Mouse (Mus musculus): ENCODE measurements around the gene Dcaf8. TPM values are rescaled to one million over a fixed set of nuclear protein-coding genes. Genes with fewer than 3 reads are reported as not detected.

Dcaf8 gene
- polyA plus RNA-seq, 2 experiments: 34.6 to 36.2 TPM

Other genes starting within 250 kb of the Dcaf8 start
- 0.17 and 0.23 TPM in 2 replicates for gene Slamf6, start 230.6 kb upstream of the Dcaf8 start, polyA plus RNA-seq (2012; rRNA removed)
- gene Slamf6, start 230.6 kb upstream of the Dcaf8 start, polyA plus RNA-seq (2014; fragmentation: Nextera tagmentation; extraction: Ambion mirVana): 0.72 and 0.93 TPM in 2 replicates
- gene Vangl2, start 119.6 kb upstream of the Dcaf8 start, polyA plus RNA-seq (2012; rRNA removed): 0.73 and 0.90 TPM in 2 replicates
- gene Vangl2, start 119.6 kb upstream of the Dcaf8 start, polyA plus RNA-seq (2014; fragmentation: Nextera tagmentation; extraction: Ambion mirVana): 0.56 and 0.69 TPM in 2 replicates
- gene Nhlh1, start 90.5 kb upstream of the Dcaf8 start, polyA plus RNA-seq (2012; rRNA removed): not detected in 2 replicates
- gene Nhlh1, start 90.5 kb upstream of the Dcaf8 start, polyA plus RNA-seq (2014; fragmentation: Nextera tagmentation; extraction: Ambion mirVana): not detected in 2 replicates
- 28.9 and 29.1 TPM in 2 replicates for gene Copa, start 65.6 kb upstream of the Dcaf8 start, polyA plus RNA-seq (2012; rRNA removed)
- 49.6 and 54.6 TPM in 2 replicates for gene Copa, start 65.6 kb upstream of the Dcaf8 start, polyA plus RNA-seq (2014; fragmentation: Nextera tagmentation; extraction: Ambion mirVana)
- gene Ncstn, start 65.3 kb upstream of the Dcaf8 start, polyA plus RNA-seq (2012; rRNA removed): 22.2 and 22.6 TPM in 2 replicates
- 24.6 and 28.4 TPM in 2 replicates for gene Ncstn, start 65.3 kb upstream of the Dcaf8 start, polyA plus RNA-seq (2014; fragmentation: Nextera tagmentation; extraction: Ambion mirVana)
- 19.8 and 20.1 TPM in 2 replicates for gene Pex19, start 21.3 kb upstream of the Dcaf8 start, polyA plus RNA-seq (2012; rRNA removed)
- gene Pex19, start 21.3 kb upstream of the Dcaf8 start, polyA plus RNA-seq (2014; fragmentation: Nextera tagmentation; extraction: Ambion mirVana): 30.1 and 32.9 TPM in 2 replicates
- gene Pea15a, start 58.7 kb downstream of the Dcaf8 start, polyA plus RNA-seq (2012; rRNA removed): 10.4 and 11.1 TPM in 2 replicates
- 14.4 and 16.5 TPM in 2 replicates for gene Pea15a, start 58.7 kb downstream of the Dcaf8 start, polyA plus RNA-seq (2014; fragmentation: Nextera tagmentation; extraction: Ambion mirVana)
- 0.09 and 0.11 TPM in 2 replicates for gene Casq1, start 71.8 kb downstream of the Dcaf8 start, polyA plus RNA-seq (2012; rRNA removed)
- 0.22 TPM in 1 of 2 replicates, not detected in the other for gene Casq1, start 71.8 kb downstream of the Dcaf8 start, polyA plus RNA-seq (2014; fragmentation: Nextera tagmentation; extraction: Ambion mirVana)
- gene Atp1a4, start 110.3 kb downstream of the Dcaf8 start, polyA plus RNA-seq (2012; rRNA removed): 0.01 TPM in 1 of 2 replicates, not detected in the other
- gene Atp1a4, start 110.3 kb downstream of the Dcaf8 start, polyA plus RNA-seq (2014; fragmentation: Nextera tagmentation; extraction: Ambion mirVana): not detected in 2 replicates
- 12.7 and 15.4 TPM in 2 replicates for gene Igsf8, start 113.6 kb downstream of the Dcaf8 start, polyA plus RNA-seq (2012; rRNA removed)
- gene Igsf8, start 113.6 kb downstream of the Dcaf8 start, polyA plus RNA-seq (2014; fragmentation: Nextera tagmentation; extraction: Ambion mirVana): 11.0 and 11.6 TPM in 2 replicates
- gene Atp1a2, start 150.0 kb downstream of the Dcaf8 start, polyA plus RNA-seq (2012; rRNA removed): 0.08 and 0.10 TPM in 2 replicates
- gene Atp1a2, start 150.0 kb downstream of the Dcaf8 start, polyA plus RNA-seq (2014; fragmentation: Nextera tagmentation; extraction: Ambion mirVana): 0.01 and 0.08 TPM in 2 replicates
- 0.02 and 0.05 TPM in 2 replicates for gene Kcnj9, start 181.2 kb downstream of the Dcaf8 start, polyA plus RNA-seq (2012; rRNA removed)
- gene Kcnj9, start 181.2 kb downstream of the Dcaf8 start, polyA plus RNA-seq (2014; fragmentation: Nextera tagmentation; extraction: Ambion mirVana): not detected in 2 replicates
- 0.17 and 0.18 TPM in 2 replicates for gene Kcnj10, start 193.1 kb downstream of the Dcaf8 start, polyA plus RNA-seq (2012; rRNA removed)
- 0.04 and 0.08 TPM in 2 replicates for gene Kcnj10, start 193.1 kb downstream of the Dcaf8 start, polyA plus RNA-seq (2014; fragmentation: Nextera tagmentation; extraction: Ambion mirVana)
- gene Pigm, start 228.5 kb downstream of the Dcaf8 start, polyA plus RNA-seq (2012; rRNA removed): 3.8 and 4.1 TPM in 2 replicates
- gene Pigm, start 228.5 kb downstream of the Dcaf8 start, polyA plus RNA-seq (2014; fragmentation: Nextera tagmentation; extraction: Ambion mirVana): 2.3 and 2.6 TPM in 2 replicates